Mouse (Mus musculus) gastrocnemius, postnatal 14 days (tissue): ENCODE measurements around the gene Cyp51. TPM values are rescaled to one million over a fixed set of nuclear protein-coding genes. Genes with fewer than 3 reads are reported as not detected.
"Not testable (repeated sequence)": the region's sequence is repeated elsewhere in the genome, so short reads cannot be mapped to it uniquely, and the experiment has no call there.

Experiments
- DNase-seq: peaks from one replicate; pipeline ENCODE4 v3.0.0; 2021; ENCODE audit warnings: mixed read lengths
- intact Hi-C: fragments of 180-260 bp; cut with DNase I; formaldehyde crosslinking; loops from one replicate; pipeline ENCODE4 v1.15.1; 2025; ENCODE audit warnings: low total_unique reads
- long read RNA-seq, 2 experiments: library from polyadenylated mRNA; stranded (forward); transcript quantifications; one replicate each; pipeline ENCODE4 v2.0.0; 2021
- total RNA-seq, 2 experiments: library from RNA; stranded (reverse); gene quantifications; 2 replicates each; pipeline ENCODE4 v1.2.3; 2021

Cyp51 gene
- total RNA-seq: 1 to 10 TPM; 1.9 to 4.7 TPM
- long read RNA-seq, experiment 1, partial matches to known transcripts: 1 of 3 reads
- long read RNA-seq, experiment 1, other reads (novel, unspliced or antisense): 0 of 3 reads
- long read RNA-seq, experiment 2, transcript Cyp51-201 (10 exons, 3,931 nt): major isoform, 9 of 11 reads
- long read RNA-seq, experiment 2, partial matches to known transcripts: 0 of 11 reads
- long read RNA-seq, experiment 2, other reads (novel, unspliced or antisense): 1 of 11 reads

- DNase-seq: peak; percentile 82
- intact Hi-C loops: no loop called here
Measured at GRCm38 (mm10) chr5:4104341-4105040, at the start of gene Cyp51. Gene Cyp51, minus strand, starts transcription at chr5:4104746.

- no peak for DNase-seq
- intact Hi-C loops: no loop called here
Measured at GRCm38 (mm10) chr5:4112570-4113098, 8.1 kb upstream of the Cyp51 start.

- intact Hi-C loops, DNase-seq: not testable (repeated sequence)
Measured at GRCm38 (mm10) chr5:4107056-4107455, 2.5 kb upstream of the Cyp51 start.

GRCm38 (mm10) chr5:4105651-4106186 lies 1.2 kb upstream of the Cyp51 start:
- DNase-seq: no peak
- intact Hi-C loops: no loop called here

GRCm38 (mm10) chr5:4103626-4104340 lies 763 bp downstream of the Cyp51 start:
- intact Hi-C loops: no loop called here
- DNase-seq: peak; percentile 19

GRCm38 (mm10) chr5:4101770-4102169 lies 2.8 kb downstream of the Cyp51 start:
- intact Hi-C loops: no loop called here
- DNase-seq: no peak

- DNase-seq: no peak
Measured at GRCm38 (mm10) chr5:4101031-4101430, 3.5 kb downstream of the Cyp51 start.

GRCm38 (mm10) chr5:4094471-4094870 lies 10.1 kb downstream of the Cyp51 start:
- intact Hi-C loops: no loop called here
- DNase-seq: no peak

More at GRCm38 (mm10) chr5:4101031-4101430, 3.5 kb downstream of the Cyp51 start:
- intact Hi-C loops: no loop called here

- intact Hi-C loops: no loop called here
- DNase-seq: no peak
Measured at GRCm38 (mm10) chr5:4088190-4088589, 16.4 kb downstream of the Cyp51 start.

- DNase-seq: no peak
- intact Hi-C loops: no loop called here
Measured at GRCm38 (mm10) chr5:4086309-4086708, 18.2 kb downstream of the Cyp51 start.

GRCm38 (mm10) chr5:4084948-4085347 lies 19.6 kb downstream of the Cyp51 start:
- no peak for DNase-seq

GRCm38 (mm10) chr5:4081513-4081912 lies 23.0 kb downstream of the Cyp51 start:
- DNase-seq: no peak
- intact Hi-C loops: no loop called here

More at GRCm38 (mm10) chr5:4084948-4085347, 19.6 kb downstream of the Cyp51 start:
- intact Hi-C loops: no loop called here

- intact Hi-C loops: no loop called here
Measured at GRCm38 (mm10) chr5:4080861-4081260, 23.7 kb downstream of the Cyp51 start.

GRCm38 (mm10) chr5:4079086-4079485 lies 25.5 kb downstream of the Cyp51 start:
- DNase-seq: no peak
- intact Hi-C loops: no loop called here

More at GRCm38 (mm10) chr5:4080861-4081260, 23.7 kb downstream of the Cyp51 start:
- no peak for DNase-seq

- intact Hi-C loops: no loop called here
Measured at GRCm38 (mm10) chr5:4067203-4067602, 37.3 kb downstream of the Cyp51 start.

GRCm38 (mm10) chr5:4066476-4067115 lies 38.0 kb downstream of the Cyp51 start:
- intact Hi-C loops: no loop called here
- DNase-seq: no peak

More at GRCm38 (mm10) chr5:4067203-4067602, 37.3 kb downstream of the Cyp51 start:
- DNase-seq: no peak

- no peak for DNase-seq
- intact Hi-C loops: no loop called here
Measured at GRCm38 (mm10) chr5:4060313-4060712, 44.2 kb downstream of the Cyp51 start.

GRCm38 (mm10) chr5:4040922-4041321 lies 63.6 kb downstream of the Cyp51 start:
- no peak for DNase-seq
- intact Hi-C loops: loop anchor here (10.0 kb wide), 2 partner anchors 66 to 206 kb away; no protein-coding TSS in a partner anchor

GRCm38 (mm10) chr5:4040372-4040771 lies 64.2 kb downstream of the Cyp51 start:
- no peak for DNase-seq
- intact Hi-C loops: loop anchor here (10.0 kb wide), 2 partner anchors 66 to 206 kb away; no protein-coding TSS in a partner anchor
